Mouse (Mus musculus) megakaryocyte, embryonic 14.5 days (primary cell): Measurements from ENCODE around the gene Cables2. TPM values are rescaled to one million over a fixed set of nuclear protein-coding genes. Genes with fewer than 3 reads are reported as not detected.
A peak's percentile ranks its signal among the peaks of the same experiment; 100 is the strongest.
"Not testable (repeated sequence)": the region's sequence is repeated elsewhere in the genome, so short reads cannot be mapped to it uniquely, and the experiment has no call there.

Experiments
- H3K27me3 ChIP-seq: replicated peaks from 2 replicates; pipeline ENCODE3; 2012; ENCODE audit warnings: inconsistent platforms
- H3K36me3 ChIP-seq: replicated peaks from 2 replicates; pipeline ENCODE3; 2012; ENCODE audit warnings: low read length, inconsistent platforms, mixed read lengths
- H3K4me1 ChIP-seq: 2 replicates; pipeline ENCODE4 v1.6.1; 2012; ENCODE audit warnings: inconsistent platforms
- H3K4me3 ChIP-seq: replicated peaks from 2 replicates; pipeline ENCODE3; 2012; ENCODE audit warnings: moderate library complexity, mild to moderate bottlenecking, inconsistent platforms
- H3K9me3 ChIP-seq: 2 replicates; pipeline ENCODE4 v1.6.1; 2012; ENCODE audit warnings: inconsistent platforms
- FLI1 ChIP-seq: IDR thresholded peaks from 2 replicates; pipeline ENCODE4 v1.6.1; 2012; ENCODE audit warnings: low read length, inconsistent platforms, mixed read lengths
- GATA1 ChIP-seq: IDR thresholded peaks from 3 replicates; pipeline ENCODE4 v1.6.1; 2012; ENCODE audit warnings: mixed read lengths, low read length, inconsistent platforms, borderline replicate concordance
- polyA plus RNA-seq: library from polyadenylated mRNA; stranded (reverse); fragments of >175 nt; gene quantifications from 2 replicates; pipeline ENCODE4 v1.2.3, GENCODE M21; 2012; ENCODE audit warnings: low replicate concordance; ENCODE audit not compliant: insufficient read depth

The Cables2 gene
- polyA plus RNA-seq, 1 experiment: 8.4 TPM

- Histone ChIP-seq H3K27me3 (no peaks in the 10 kb centered on the region), H3K4me3 (peak overlapping the region; percentile 81), H3K4me1 (peaks cover 74% of the 10 kb centered on the region), H3K36me3 (peaks cover 53% of the 10 kb centered on the region), H3K9me3 (no peaks in the 10 kb centered on the region)
- no peak for TF ChIP-seq FLI1
- no peak for TF ChIP-seq GATA1
These were observed 2.6 kb downstream of the Cables2 start for GRCm38 (mm10) chr2:180270537-180271255.

- H3K4me1 ChIP-seq: peaks cover 60% of the 10 kb centered on the region
- H3K27me3 ChIP-seq: no peaks in the 10 kb centered on the region
- peaks cover 63% of the 10 kb centered on the region for H3K36me3 ChIP-seq
- H3K9me3 ChIP-seq: no peaks in the 10 kb centered on the region
- no peak for TF ChIP-seq FLI1
- TF ChIP-seq GATA1: no peak
- no peak overlapping the region for H3K4me3 ChIP-seq
These were observed 4.0 kb downstream of the Cables2 start for GRCm38 (mm10) chr2:180269329-180269728.

DNA sequence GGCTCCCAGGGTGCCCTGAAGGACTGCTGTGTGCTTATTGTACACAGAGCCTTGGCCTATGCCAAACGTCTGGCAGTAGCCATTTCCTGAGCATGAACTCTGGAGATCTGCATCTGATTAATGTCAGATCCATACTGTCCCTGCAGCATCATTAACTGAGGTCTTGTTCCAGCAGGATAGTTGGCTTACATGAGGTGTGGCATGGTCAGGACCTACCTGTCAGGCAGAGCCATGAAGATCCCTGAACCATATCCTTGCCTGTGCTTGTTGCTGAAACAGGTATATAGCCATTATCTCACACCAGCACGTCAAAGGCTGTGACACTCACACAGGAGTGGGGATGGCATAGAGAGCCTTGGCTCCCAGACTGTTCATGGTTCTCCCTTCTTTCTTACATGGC, 5.3 kb downstream of the Cables2 start:
- TF ChIP-seq GATA1: no peak
- no peak for TF ChIP-seq FLI1
- peaks cover 53% of the 10 kb centered on the region for H3K4me1 ChIP-seq
- H3K27me3 ChIP-seq: no peaks in the 10 kb centered on the region
- no peaks in the 10 kb centered on the region for H3K9me3 ChIP-seq
- H3K36me3 ChIP-seq: peaks cover 77% of the 10 kb centered on the region
- no peak overlapping the region for H3K4me3 ChIP-seq

DNA sequence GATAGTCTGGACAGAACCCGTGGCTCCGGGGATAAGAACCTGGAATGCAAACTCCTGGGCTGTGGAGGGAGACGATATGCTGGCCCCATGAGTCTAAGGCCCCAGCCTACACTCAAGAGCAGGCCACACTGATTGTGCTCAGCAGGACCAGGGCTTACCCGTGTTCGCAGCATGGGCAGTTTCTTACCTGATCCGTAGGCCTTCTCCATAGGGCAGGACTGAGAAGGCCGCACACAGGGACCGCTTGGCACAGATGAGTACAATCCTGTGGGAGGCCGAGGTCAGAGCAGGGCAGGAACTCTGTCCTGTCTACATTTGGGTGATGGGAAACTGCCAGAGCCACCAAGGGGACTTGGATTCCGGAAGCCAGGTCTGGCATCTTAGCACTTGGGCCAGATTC, 10.4 kb downstream of the Cables2 start:
- peaks cover 95% of the 10 kb centered on the region for H3K36me3 ChIP-seq

GRCm38 (mm10) chr2:180262441-180262840, 10.9 kb downstream of the Cables2 start:
- Histone ChIP-seq H3K27me3 (no peaks in the 10 kb centered on the region), H3K4me3 (no peak overlapping the region), H3K36me3 (peaks cover 90% of the 10 kb centered on the region), H3K4me1 (peaks cover 47% of the 10 kb centered on the region), H3K9me3 (no peaks in the 10 kb centered on the region)
- no peak for TF ChIP-seq FLI1
- no peak for TF ChIP-seq GATA1

More for the DNA sequence above, 10.4 kb downstream of the Cables2 start:
- Histone ChIP-seq H3K27me3 (no peaks in the 10 kb centered on the region), H3K4me1 (peaks cover 43% of the 10 kb centered on the region), H3K9me3 (no peaks in the 10 kb centered on the region), H3K4me3 (no peak overlapping the region)
- TF ChIP-seq GATA1 (no peak), FLI1 (no peak)

- Histone ChIP-seq H3K36me3 (peaks cover 85% of the 10 kb centered on the region), H3K27me3 (no peaks in the 10 kb centered on the region), H3K4me3 (no peak overlapping the region), H3K9me3 (no peaks in the 10 kb centered on the region), H3K4me1 (peaks cover 47% of the 10 kb centered on the region)
- TF ChIP-seq FLI1 (no peak), GATA1 (no peak)
These were observed 11.4 kb downstream of the Cables2 start for GRCm38 (mm10) chr2:180261901-180262300.

GRCm38 (mm10) chr2:180260610-180261480, 12.5 kb downstream of the Cables2 start:
- peaks cover 74% of the 10 kb centered on the region for H3K36me3 ChIP-seq
- H3K4me1 ChIP-seq: peaks cover 55% of the 10 kb centered on the region
- H3K4me3 ChIP-seq: peak overlapping the region; percentile 46
- H3K9me3 ChIP-seq: no peaks in the 10 kb centered on the region
- H3K27me3 ChIP-seq: no peaks in the 10 kb centered on the region
- TF ChIP-seq FLI1: no peak
- TF ChIP-seq GATA1: no peak

GRCm38 (mm10) chr2:180259826-180260609, 13.3 kb downstream of the Cables2 start:
- peaks cover 63% of the 10 kb centered on the region for H3K4me1 ChIP-seq
- not testable (repeated sequence) for H3K27me3 ChIP-seq, H3K9me3 ChIP-seq, H3K4me3 ChIP-seq
- peaks cover 69% of the 10 kb centered on the region for H3K36me3 ChIP-seq

GRCm38 (mm10) chr2:180258951-180259484, 14.3 kb downstream of the Cables2 start:
- H3K27me3 ChIP-seq, H3K4me3 ChIP-seq, H3K9me3 ChIP-seq: not testable (repeated sequence)
- Histone ChIP-seq H3K4me1 (peaks cover 65% of the 10 kb centered on the region), H3K36me3 (peaks cover 59% of the 10 kb centered on the region)
